Mouse (Mus musculus): ENCODE results near the gene Eif2d. TPM values are rescaled to one million over a fixed set of nuclear protein-coding genes. Genes with fewer than 3 reads are reported as not detected.

Eif2d gene
- total RNA-seq, 1 experiment from 2014 or later, result 42.2 TPM

DNA sequence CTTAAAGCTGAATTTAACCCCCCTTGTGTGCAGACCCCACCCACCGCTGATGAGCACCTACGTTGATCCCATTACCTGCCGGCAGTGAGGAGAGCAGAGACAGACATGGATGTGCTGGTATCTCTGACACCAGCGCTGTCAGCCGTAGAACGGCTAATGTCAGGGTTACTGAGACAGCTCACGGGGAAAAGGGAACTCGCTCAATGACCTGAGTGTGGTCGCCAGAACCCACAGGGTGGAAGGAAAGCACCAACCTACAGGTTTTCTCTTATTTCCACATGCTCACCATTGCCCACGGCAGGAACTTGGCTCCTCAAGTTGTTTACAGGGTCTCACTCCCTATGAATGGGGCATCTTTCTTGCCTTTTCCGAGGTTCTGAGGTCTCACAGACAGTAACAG, 66.0 kb downstream of the Eif2d start:
- no peak for DNase-seq

DNA sequence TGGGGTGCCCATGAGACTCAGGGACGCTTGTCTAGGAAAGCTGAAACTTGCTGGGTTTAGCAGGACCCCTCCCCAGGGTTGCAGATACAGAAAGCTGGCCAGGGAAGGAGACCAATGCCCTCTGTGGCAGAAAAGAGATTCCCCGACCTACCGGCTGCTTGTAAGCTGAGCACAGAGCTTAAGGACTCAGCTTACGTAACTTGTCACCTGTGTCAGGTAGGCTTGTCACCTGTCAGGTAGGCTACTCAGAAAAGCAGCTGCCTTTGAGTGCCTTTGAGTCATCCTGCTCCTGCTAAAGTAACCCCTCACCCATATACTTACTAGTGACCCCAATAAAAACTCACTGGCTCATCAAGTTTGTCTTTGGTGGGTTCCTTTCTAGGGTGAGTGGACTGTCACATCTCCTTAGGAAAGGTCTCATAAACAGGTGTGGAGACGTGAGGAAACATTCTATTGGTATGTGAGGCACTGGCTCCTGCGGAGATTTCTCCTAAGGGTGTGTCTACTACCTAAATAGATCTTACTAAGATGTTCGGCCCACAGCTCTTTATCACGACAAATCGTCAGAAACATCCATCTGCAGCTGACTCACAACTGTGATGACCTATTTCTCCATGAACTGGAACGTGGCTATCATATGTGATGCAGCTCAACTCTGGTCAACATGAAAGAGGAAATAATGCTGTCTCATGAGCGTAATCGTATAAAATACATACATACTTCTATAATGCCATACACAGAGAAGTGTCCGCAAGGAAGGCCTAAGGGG, 69.0 kb downstream of the Eif2d start:
- no peak for DNase-seq

DNA sequence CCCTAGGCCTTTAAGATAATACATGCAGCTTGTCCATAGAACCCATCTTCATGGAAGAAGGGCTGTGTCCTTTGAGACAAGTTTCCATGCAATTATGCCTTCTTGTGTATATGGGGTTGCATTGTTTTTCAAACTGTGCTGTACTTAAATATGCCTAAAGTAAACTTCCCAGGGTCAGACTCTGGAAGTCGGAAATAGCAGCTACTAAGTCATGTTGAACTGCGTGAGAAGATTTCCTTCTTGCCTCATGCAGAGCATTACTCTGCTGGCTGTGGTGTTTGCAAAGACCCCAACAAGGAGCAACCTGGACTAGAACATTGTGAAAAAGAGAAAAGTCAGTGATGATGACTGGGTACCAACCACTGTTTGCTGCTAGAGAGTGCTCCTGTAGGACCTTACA, 70.4 kb downstream of the Eif2d start:
- DNase-seq, result no peak

DNA sequence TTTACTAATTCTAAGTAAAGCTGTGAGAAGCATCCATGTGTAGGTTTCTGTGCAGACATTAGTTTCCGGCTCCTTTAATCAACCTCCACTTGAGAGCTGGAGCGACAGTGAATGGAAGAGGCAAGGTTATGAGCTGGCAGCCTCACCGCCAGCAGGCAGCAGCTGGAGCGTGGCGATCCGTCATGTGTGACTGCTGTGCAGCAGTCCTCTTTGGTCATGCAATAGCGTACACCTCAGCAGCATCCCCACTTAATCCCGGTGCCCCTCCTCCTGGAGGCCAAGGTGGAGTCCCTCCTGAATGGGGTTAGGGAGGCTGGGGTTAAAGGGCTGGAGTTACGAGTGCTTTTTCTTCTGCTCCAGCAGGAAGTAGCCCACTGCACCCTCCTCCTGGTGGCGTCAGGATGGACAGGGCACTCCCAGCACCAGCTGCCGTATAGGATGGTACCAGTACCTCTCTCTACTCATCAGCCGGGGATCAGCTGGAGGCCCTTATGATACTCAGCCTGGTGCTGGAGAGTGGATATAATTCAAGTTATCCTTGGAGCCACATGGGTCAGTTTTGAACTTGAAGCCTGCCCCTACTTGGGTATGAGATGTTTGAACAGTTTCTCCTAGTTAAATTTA, 72.0 kb downstream of the Eif2d start:
- no peak for DNase-seq

DNA sequence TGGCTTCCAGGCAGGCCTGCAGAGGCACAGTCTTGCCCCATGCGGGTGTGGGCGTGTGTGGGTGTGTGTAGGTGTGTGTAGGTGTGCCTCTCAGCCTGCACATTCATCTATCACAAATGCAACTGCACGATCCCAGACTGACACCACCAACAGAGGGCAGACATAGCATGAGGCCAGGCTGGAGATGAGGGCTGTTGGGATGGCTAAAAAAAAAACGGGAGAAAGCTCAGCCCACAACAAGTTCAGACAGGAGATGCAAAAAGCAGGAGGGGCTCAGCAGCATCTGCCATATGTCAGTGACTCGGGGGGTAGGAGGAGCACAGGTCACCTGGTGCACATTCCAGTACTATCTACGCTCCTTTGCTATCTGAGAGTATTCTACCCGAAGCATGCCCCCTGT, 75.2 kb downstream of the Eif2d start:
- no peak for DNase-seq

DNA sequence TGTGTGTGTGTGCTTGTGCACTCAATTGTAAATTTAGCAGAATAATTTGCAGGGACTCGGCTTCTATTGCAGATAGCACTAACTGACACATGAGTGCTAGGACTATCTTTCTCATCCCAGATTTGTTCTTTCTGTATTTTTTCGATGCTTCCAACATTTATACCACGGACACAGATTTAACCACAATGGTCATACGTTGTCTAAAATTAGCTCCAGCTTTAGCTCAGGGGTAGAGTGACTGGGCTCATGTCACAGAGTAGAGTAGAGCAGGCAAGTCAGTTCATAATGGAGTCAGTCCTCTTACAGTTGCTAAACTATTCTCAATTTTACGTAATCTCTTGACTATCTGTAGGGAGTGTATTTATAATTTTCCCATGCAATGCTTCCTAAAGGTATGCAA, 75.7 kb downstream of the Eif2d start:
- DNase-seq, result no peak

DNA sequence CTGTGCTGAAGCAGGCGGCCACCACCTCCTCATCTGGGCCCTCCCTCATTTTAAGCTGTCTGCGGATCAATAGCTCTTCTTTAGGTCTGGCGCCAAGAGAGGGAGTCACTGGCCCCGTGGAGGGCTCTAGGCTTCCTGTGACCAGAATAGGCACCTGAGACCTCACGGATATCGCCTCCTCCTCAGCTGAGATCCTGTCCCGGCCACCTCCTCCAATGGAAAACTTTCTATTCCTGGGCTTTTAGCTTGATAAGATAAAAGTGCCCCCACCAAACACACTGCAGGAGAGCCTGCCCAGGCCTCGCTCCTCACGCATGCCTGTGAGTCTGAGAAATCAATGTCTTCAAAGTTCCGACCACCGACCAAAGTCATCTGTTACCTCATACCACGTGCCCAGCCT, 80.5 kb downstream of the Eif2d start:
- DNase-seq, result no peak

DNA sequence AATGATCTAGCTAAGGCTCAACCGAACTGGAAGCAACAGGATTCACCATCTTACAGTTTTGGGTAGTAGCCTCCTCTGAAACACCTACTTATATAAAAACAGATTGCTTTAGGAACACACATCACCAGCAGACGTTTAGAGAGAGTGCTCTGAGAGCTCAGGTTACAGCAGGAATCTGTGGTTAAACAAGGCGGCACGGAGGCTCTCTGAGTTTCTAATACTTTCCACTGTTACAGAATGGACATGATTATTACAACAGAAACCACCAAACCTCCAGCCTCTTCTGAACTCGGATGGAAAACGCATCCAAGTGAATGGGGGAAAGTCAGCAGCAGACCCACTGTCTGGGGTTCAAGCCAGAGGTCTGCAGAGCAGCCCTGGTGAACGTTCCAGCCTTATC, 83.1 kb downstream of the Eif2d start:
- no peak for DNase-seq

Other genes starting within 250 kb of the Eif2d start
- gene Il20, start 241.7 kb upstream of the Eif2d start, total RNA-seq (2021), result not detected in 2 replicates
- gene Il19, start 213.1 kb upstream of the Eif2d start, total RNA-seq (2021), result not detected in 2 replicates
- gene Il10, start 133.3 kb upstream of the Eif2d start, total RNA-seq (2021), result 0.38 TPM in 1 of 2 replicates, not detected in the other
- 159 and 180 TPM in 2 replicates for gene Mapkapk2, start 55.4 kb upstream of the Eif2d start, total RNA-seq (2021)
- gene Dyrk3, start 14.8 kb upstream of the Eif2d start, total RNA-seq (2021), result 5.3 and 7.1 TPM in 2 replicates
- gene Rassf5, start 92.1 kb downstream of the Eif2d start, total RNA-seq (2021), result 9.7 and 18.1 TPM in 2 replicates
- gene Ikbke, start 126.4 kb downstream of the Eif2d start, total RNA-seq (2021), result 10.4 and 19.3 TPM in 2 replicates

Measured in adrenal gland, postnatal 14 days (tissue).